Mouse (Mus musculus) spleen, adult 2 months (tissue): Measurements from ENCODE around the gene Caln1. TPM values are rescaled to one million over a fixed set of nuclear protein-coding genes. Genes with fewer than 3 reads are reported as not detected.

Source experiments
- DNase-seq, 2 experiments: peaks; one replicate each; pipeline versions ENCODE4 v3.0.0 to v3.0.0-alpha.2; 2012 to 2021; ENCODE audit warnings: low spot score in 2 of 2, low read depth in 1 of 2
- H3K27ac ChIP-seq: fragments of 200-500 bp; 2 replicates; pipeline ENCODE4 v1.5.1; 2012; ENCODE audit warnings: low read length, inconsistent platforms; ENCODE audit not compliant: insufficient read depth
- H3K27me3 ChIP-seq: fragments of 200-500 bp; 2 replicates; pipeline ENCODE4 v1.6.1; 2012; ENCODE audit warnings: mild to moderate bottlenecking, moderate library complexity, low read length, inconsistent platforms; ENCODE audit not compliant: control insufficient read depth, insufficient read depth
- H3K36me3 ChIP-seq: fragments of 200-500 bp; 2 replicates; pipeline ENCODE4 v1.6.1; 2012; ENCODE audit warnings: mild to moderate bottlenecking, low read length, inconsistent platforms; ENCODE audit not compliant: control insufficient read depth, insufficient read depth
- H3K4me1 ChIP-seq: fragments of 200-500 bp; 2 replicates; pipeline ENCODE4 v1.6.1; 2011; ENCODE audit warnings: inconsistent platforms; ENCODE audit not compliant: control insufficient read depth, insufficient read depth, insufficient read length
- H3K4me3 ChIP-seq: fragments of 200-500 bp; 2 replicates; pipeline ENCODE4 v1.5.1; 2011; ENCODE audit warnings: mild to moderate bottlenecking, inconsistent platforms; ENCODE audit not compliant: insufficient read depth, insufficient read length; ENCODE audit errors: extremely low read depth
- CTCF ChIP-seq: fragments of 200-500 bp; IDR thresholded peaks from 2 replicates; pipeline ENCODE4 v1.5.1; 2011; ENCODE audit warnings: mild to moderate bottlenecking, inconsistent platforms; ENCODE audit not compliant: insufficient read depth, insufficient read length, insufficient replicate concordance; ENCODE audit errors: extremely low read depth
- POLR2A ChIP-seq: fragments of 200-500 bp; IDR thresholded peaks from 2 replicates; pipeline ENCODE4 v1.6.1; 2011; ENCODE audit warnings: low read depth, low read length, inconsistent platforms
- WGBS: fragments of 180-500 bp; shearing (Covaris S2); methylation state at CpG from one replicate; pipeline ENCODE4 v1.1.7; 2018; 5-methylcytosine and 5-hydroxymethylcytosine counted together
- polyA plus RNA-seq: library from polyadenylated mRNA; depleted of rRNA; stranded (reverse); fragments of >200 nt; gene quantifications from 2 replicates; pipeline ENCODE4 v1.2.3, GENCODE M21; 2012; rRNA removed

The Caln1 gene
- polyA plus RNA-seq, 1 experiment = not detected

- H3K27me3 ChIP-seq = no peaks in the 10 kb centered on the region
- no peak for DNase-seq
- no peaks in the 10 kb centered on the region for H3K36me3 ChIP-seq
- WGBS = 68% methylated on average over 1 of the region's 1 CpGs
- no peak overlapping the region for H3K4me3 ChIP-seq
- TF ChIP-seq CTCF (no peak), POLR2A (no peak)
- no peak overlapping the region for H3K27ac ChIP-seq
- H3K4me1 ChIP-seq = no peaks in the 10 kb centered on the region
These were observed 500.6 kb downstream of the Caln1 start for GRCm38 (mm10) chr5:130869869-130870268.

- 62% methylated on average over 8 of the region's 8 CpGs for WGBS
- no peaks in the 10 kb centered on the region for H3K27me3 ChIP-seq
- no peak for DNase-seq
- no peaks in the 10 kb centered on the region for H3K4me1 ChIP-seq
- no peaks in the 10 kb centered on the region for H3K36me3 ChIP-seq
- H3K4me3 ChIP-seq = no peak overlapping the region
- TF ChIP-seq POLR2A = no peak
- TF ChIP-seq CTCF = no peak
- no peak overlapping the region for H3K27ac ChIP-seq
These were observed 501.8 kb downstream of the Caln1 start for GRCm38 (mm10) chr5:130871086-130871485.

- TF ChIP-seq POLR2A = no peak
- TF ChIP-seq CTCF = no peak
- WGBS = 84% methylated on average over 3 of the region's 3 CpGs
- Histone ChIP-seq H3K4me3 (no peak overlapping the region), H3K27ac (no peak overlapping the region), H3K36me3 (no peaks in the 10 kb centered on the region), H3K4me1 (no peaks in the 10 kb centered on the region), H3K27me3 (no peaks in the 10 kb centered on the region)
- no peak for DNase-seq
These were observed 506.1 kb downstream of the Caln1 start for GRCm38 (mm10) chr5:130875391-130875790.

GRCm38 (mm10) chr5:130880331-130880730 lies 511.1 kb downstream of the Caln1 start:
- no peaks in the 10 kb centered on the region for H3K36me3 ChIP-seq
- no peak for TF ChIP-seq POLR2A
- no peak for TF ChIP-seq CTCF
- H3K27ac ChIP-seq = no peak overlapping the region
- H3K4me3 ChIP-seq = no peak overlapping the region
- no peak for DNase-seq
- H3K27me3 ChIP-seq = no peaks in the 10 kb centered on the region
- WGBS = 86% methylated on average over 5 of the region's 5 CpGs
- H3K4me1 ChIP-seq = no peaks in the 10 kb centered on the region

- H3K4me3 ChIP-seq = no peak overlapping the region
- no peak for TF ChIP-seq CTCF
- TF ChIP-seq POLR2A = no peak
- DNase-seq = no peak
- no peaks in the 10 kb centered on the region for H3K4me1 ChIP-seq
- no peak overlapping the region for H3K27ac ChIP-seq
- H3K27me3 ChIP-seq = no peaks in the 10 kb centered on the region
- H3K36me3 ChIP-seq = no peaks in the 10 kb centered on the region
- 84% methylated on average over 5 of the region's 5 CpGs for WGBS
These were observed 522.5 kb downstream of the Caln1 start for GRCm38 (mm10) chr5:130891735-130892134.

- Histone ChIP-seq H3K27ac (no peak overlapping the region), H3K36me3 (no peaks in the 10 kb centered on the region), H3K4me1 (no peaks in the 10 kb centered on the region), H3K27me3 (no peaks in the 10 kb centered on the region), H3K4me3 (no peak overlapping the region)
- TF ChIP-seq POLR2A (no peak), CTCF (no peak)
- 99% methylated on average over 3 of the region's 3 CpGs for WGBS
- DNase-seq = no peak
These were observed 526.7 kb downstream of the Caln1 start for GRCm38 (mm10) chr5:130895991-130896390.

Other genes starting within 250 kb of the Caln1 start
- gene Kctd7, start 224.6 kb upstream of the Caln1 start, polyA plus RNA-seq = 5.2 and 8.9 TPM in 2 replicates
- gene Rabgef1, start 197.7 kb upstream of the Caln1 start, polyA plus RNA-seq = 16.4 and 17.6 TPM in 2 replicates
- gene Tmem248, start 152.4 kb upstream of the Caln1 start, polyA plus RNA-seq = 18.6 and 26.9 TPM in 2 replicates
- 16.9 and 18.7 TPM in 2 replicates for gene Sbds, start 113.9 kb upstream of the Caln1 start, polyA plus RNA-seq
- gene Tyw1, start 113.8 kb upstream of the Caln1 start, polyA plus RNA-seq = 7.9 and 9.0 TPM in 2 replicates
- gene A330070K13Rik, start 15.2 kb downstream of the Caln1 start, polyA plus RNA-seq = not detected in 2 replicates